9 mouse cellular contexts compared by ENCODE assay signal in the genomic region with DNA sequence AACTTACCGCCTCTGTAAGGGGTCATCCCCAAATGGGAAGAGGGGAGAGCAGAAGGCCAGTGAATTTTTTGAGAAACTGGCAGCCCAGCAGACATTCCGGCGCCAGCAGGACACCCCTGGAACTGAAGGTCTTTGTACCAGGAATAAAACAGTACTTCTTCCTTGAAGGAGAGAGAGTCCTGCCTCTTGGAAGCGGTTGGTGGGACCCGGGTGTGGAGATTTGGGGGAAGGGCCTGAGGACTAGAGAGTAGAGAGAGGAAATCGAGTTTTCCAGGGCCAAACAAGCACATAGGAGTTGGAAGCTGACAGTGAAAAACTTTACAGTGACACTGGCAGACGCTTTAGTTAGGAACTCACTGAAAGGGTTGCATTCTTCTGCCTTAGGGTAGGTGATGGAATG.
A peak's percentile ranks its signal among the peaks of the same experiment; 100 is the strongest.
DNase-seq lines count a peak whose midpoint lies in the region; ATAC-seq lines count a peak whose summit lies in the region.
"Had no signal": no experiment of that assay in that cellular context is flagged by ENCODE, and none has a peak within 500 bp of the region (broad histone marks: within the 10 kb centered on the region; RNA-seq: fewer than 3 reads in every experiment).

No protein-coding gene starts in this region.

- H3K27ac ChIP-seq in embryonic facial prominence, embryonic 12.5 days: no peak overlapping the region
- peak overlapping the region; percentile 80 for H3K27ac ChIP-seq in hindbrain, embryonic 13.5 days
- peak overlapping the region; percentile 71 for H3K27ac ChIP-seq in midbrain, embryonic 16.5 days (ENCODE audit: low read length)

- no peak for ATAC-seq in embryonic facial prominence, embryonic 12.5 days (ENCODE audit: insufficient number of reproducible peaks, insufficient read depth, low FRiP score, low TSS enrichment)
- ATAC-seq in hindbrain, embryonic 13.5 days (ENCODE audit: low FRiP score): no peak
- no peak for ATAC-seq in midbrain, embryonic 16.5 days
- ATAC-seq: Patski had no signal

- 9% methylated on average over 7 of the region's 7 CpGs for WGBS in embryonic facial prominence, embryonic 12.5 days
- 9% methylated on average over 7 of the region's 7 CpGs for WGBS in hindbrain, embryonic 13.5 days
- WGBS in midbrain, embryonic 16.5 days: 12% methylated on average over 7 of the region's 7 CpGs

- no peaks in the 10 kb centered on the region for H3K36me3 ChIP-seq in embryonic facial prominence, embryonic 12.5 days
- no peaks in the 10 kb centered on the region for H3K36me3 ChIP-seq in hindbrain, embryonic 13.5 days
- H3K36me3 ChIP-seq in midbrain, embryonic 16.5 days (ENCODE audit: control insufficient read depth, insufficient read depth, low read length): no peaks in the 10 kb centered on the region

- no peaks in the 10 kb centered on the region for H3K9me3 ChIP-seq in embryonic facial prominence, embryonic 12.5 days
- H3K9me3 ChIP-seq in hindbrain, embryonic 13.5 days: no peaks in the 10 kb centered on the region
- H3K9me3 ChIP-seq in midbrain, embryonic 16.5 days (replicated peaks; ENCODE audit: control insufficient read depth, low read length, poor library complexity, severe bottlenecking): no peaks in the 10 kb centered on the region

- H3K27me3 ChIP-seq in embryonic facial prominence, embryonic 12.5 days: peaks cover 10% of the 10 kb centered on the region; the same call in 1 of the 2 replicates
- 0 out of 2 replicates have a peak, but pooled peaks cover 4% of the 10 kb centered on the region for H3K27me3 ChIP-seq in hindbrain, embryonic 13.5 days
- H3K27me3 ChIP-seq in midbrain, embryonic 16.5 days (ENCODE audit: control insufficient read depth, insufficient read depth, low read depth, low read length): no peaks in the 10 kb centered on the region
- H3K27me3 ChIP-seq: Patski had no signal

- H3K9ac ChIP-seq in embryonic facial prominence, embryonic 12.5 days: no peak overlapping the region
- peak overlapping the region; percentile 72; the same call in 1 of the 2 replicates for H3K9ac ChIP-seq in hindbrain, embryonic 13.5 days
- peak overlapping the region; percentile 71; the same call in 1 of the 2 replicates for H3K9ac ChIP-seq in midbrain, embryonic 16.5 days (ENCODE audit: low read depth, low read length)

- H3K4me3 ChIP-seq in embryonic facial prominence, embryonic 12.5 days: peak overlapping the region; percentile 35; the same call in 1 of the 2 replicates
- H3K4me3 ChIP-seq in hindbrain, embryonic 13.5 days: peak overlapping the region; percentile 42
- no peak overlapping the region for H3K4me3 ChIP-seq in midbrain, embryonic 16.5 days (ENCODE audit: low read depth, low read length)

- peak overlapping the region; percentile 74 for H3K4me2 ChIP-seq in embryonic facial prominence, embryonic 12.5 days (replicated peaks)
- peak overlapping the region; percentile 79 for H3K4me2 ChIP-seq in hindbrain, embryonic 13.5 days
- H3K4me2 ChIP-seq in midbrain, embryonic 16.5 days (ENCODE audit: low read length): peak overlapping the region; percentile 77

- peaks cover 14% of the 10 kb centered on the region; the same call in 1 of the 2 replicates for H3K4me1 ChIP-seq in embryonic facial prominence, embryonic 12.5 days
- H3K4me1 ChIP-seq in hindbrain, embryonic 13.5 days (replicated peaks): peaks cover 52% of the 10 kb centered on the region
- H3K4me1 ChIP-seq in midbrain, embryonic 16.5 days (ENCODE audit: control insufficient read depth, insufficient read depth, low read length): peaks cover 33% of the 10 kb centered on the region

- peak; percentile 25 for DNase-seq in layer of hippocampus, adult 9-11 months
- DNase-seq in layer of hippocampus, adult 11-12 months (ENCODE audit: low spot score): no peak
- DNase-seq in adrenal gland, postnatal 36 days: no peak
- DNase-seq in lung, postnatal 10 days: no peak
- no peak for DNase-seq in right cerebral cortex, postnatal 25 days
